Mouse (Mus musculus): ENCODE data around the gene Amh.

DNA sequence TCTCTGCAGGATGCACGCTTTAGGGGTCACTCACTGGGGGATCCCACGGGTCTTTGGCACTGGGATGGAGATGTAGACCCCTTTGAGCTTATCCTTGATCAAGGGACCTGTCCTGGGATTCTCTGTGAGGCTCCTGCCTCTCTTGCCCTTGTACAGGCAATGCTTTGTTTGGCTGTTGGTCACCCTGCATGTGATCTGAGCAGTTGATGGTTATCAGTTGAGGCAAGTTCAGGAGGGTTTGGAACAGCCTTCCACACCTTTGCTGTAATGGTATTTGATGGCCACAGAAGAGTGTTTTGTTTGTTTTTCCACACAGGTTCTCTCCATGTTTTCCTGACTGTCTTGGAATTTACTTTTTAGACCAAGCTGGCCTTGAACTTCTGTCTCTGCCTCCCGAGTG is 43.2 kb upstream of the Amh start:
- no peak for TF ChIP-seq CTCF (IDR thresholded peaks at IDR 0.05; ENCODE audit: insufficient read depth, low read length)
- TF ChIP-seq POLR2A (IDR thresholded peaks at IDR 0.05; ENCODE audit: borderline replicate concordance, extremely low read depth, low read depth, low read length): no peak
